Mouse (Mus musculus): ENCODE results near the gene Mug2. TPM values are rescaled to one million over a fixed set of nuclear protein-coding genes. Genes with fewer than 3 reads are reported as not detected.
"Not testable (repeated sequence)": the region's sequence is repeated elsewhere in the genome, so short reads cannot be mapped to it uniquely, and the experiment has no call there.

The Mug2 gene
- not detected in 2 replicates for total RNA-seq (2015)
- total RNA-seq (2017) = not detected in 2 replicates

DNA sequence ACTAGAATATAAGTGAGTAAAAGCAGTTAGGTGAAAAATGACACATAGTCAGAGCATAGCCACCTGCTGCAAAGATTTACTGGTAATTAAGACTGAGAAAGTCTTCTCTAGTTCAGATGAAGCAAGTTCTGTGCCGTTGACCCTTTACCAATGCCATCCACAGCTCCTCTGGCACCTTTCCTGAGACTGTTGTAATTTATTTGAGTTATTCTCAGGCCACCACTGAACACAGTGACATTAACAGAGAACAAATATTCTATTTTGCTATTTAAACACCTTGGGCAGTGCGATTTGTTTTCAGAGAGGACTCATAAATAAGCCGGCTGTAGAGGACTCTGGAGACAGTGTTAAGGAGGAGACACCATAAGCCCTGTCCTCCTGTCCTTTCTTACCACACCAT, at the start of gene Mug2:
Gene Mug2, plus strand, starts transcription at position 301 of the 400 bp plus-strand sequence.
- ATAC-seq (replicated peaks; ENCODE audit: poor library complexity) = not testable (repeated sequence)

DNA sequence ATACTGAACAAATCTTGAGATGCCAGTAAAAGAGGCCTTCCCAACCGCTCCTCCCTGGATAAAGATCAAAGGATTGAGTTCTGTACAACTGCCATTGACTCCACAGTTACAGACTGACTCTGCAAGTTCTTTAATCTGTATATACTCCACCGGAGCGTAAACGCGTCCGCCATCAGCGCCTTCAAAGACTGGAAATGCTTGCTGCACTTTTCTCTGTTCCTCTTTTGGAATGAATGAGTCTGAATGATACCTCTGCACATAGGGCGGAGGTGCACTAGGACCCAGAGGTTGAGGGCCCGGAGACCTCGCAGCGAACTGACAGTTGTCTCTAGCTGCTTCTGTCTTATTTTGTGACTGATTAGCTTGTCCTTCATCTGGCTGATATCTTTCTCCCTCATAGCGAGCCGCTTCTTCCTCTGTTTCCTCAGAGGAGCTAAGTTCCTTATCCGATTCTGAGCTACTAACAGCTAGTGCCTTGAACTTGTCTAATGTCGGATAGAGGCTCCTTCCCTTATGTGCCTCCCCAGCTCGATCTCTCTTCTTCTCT, 48.7 kb upstream of the Mug2 start:
- ATAC-seq (replicated peaks; ENCODE audit: poor library complexity) = not testable (repeated sequence)

DNA sequence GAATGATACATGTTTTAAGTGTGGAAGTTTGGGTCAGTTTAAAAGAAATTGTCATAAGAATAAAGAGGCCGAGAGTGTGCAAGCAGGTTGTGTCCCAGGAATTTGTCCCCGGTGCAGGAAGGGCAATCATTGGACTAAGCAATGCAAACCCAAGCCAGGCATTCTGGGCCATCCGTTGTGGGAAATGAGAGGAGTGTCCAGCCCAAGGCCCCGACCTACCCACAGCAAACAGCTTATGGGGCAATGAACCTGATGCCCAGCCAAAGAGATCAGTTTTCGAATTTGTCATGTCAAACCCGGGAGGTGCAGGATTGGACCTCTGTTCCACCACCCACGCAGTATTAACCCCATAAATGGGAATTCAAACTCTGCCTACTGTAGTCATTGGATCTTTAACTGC, 30.9 kb upstream of the Mug2 start:
- ATAC-seq (replicated peaks; ENCODE audit: poor library complexity) = no peak

DNA sequence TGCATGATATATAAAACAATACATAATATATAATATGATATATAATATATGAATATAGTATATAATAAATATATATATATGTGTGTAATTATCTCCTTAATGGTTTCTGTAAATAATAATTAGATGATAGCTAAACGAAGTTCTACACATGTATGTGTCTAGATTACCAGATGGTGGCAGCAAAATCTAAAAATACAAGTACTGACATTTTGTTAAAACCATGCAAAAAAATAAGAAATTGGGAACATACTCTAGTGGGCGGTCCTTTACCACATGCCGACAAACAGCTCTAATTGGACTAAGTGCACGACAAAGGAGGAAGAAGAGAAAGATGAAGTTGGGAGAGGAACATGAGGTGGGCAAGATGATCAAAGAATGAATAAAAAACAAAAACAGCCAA, 94.3 kb downstream of the Mug2 start:
- no peak for ATAC-seq (replicated peaks; ENCODE audit: poor library complexity)

DNA sequence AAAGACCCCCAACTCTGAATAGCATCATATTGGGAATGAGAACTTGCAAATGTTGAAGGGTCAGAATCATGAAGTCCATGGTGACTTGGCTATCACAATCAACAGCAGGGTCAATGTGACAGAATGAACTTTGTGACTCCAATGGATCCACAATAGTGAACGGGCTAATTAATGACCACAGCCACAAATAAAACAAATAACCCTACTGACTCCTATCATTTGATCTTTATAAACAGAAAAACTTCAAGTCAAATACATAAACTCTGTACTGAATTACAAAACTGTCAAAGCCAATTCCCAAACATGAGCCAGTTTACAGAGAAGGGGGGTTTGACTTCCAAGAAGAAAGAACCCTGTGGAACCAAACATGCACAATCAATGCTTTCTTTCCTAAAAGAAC, 95.1 kb downstream of the Mug2 start:
- ATAC-seq (replicated peaks; ENCODE audit: poor library complexity) = no peak

DNA sequence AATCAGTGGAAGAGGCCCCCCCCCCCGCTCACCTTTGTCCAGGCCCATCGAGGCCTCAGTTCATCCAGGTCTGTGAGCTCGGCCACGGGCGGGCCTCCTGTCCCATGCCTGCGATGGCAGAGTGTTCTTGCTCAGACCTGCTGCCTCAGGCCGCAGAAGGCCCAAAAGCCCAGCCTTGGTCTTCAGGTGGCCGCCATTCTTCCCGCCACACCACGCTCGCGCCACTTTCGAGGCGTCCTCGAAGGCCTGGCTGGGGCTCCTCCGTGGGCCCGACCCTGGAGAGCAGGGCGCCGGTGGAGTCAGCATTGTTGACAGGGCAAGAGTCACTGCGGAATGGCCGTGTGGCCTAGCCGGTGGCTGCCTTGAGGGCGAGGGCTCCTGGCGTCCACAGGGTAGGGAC, 110.4 kb downstream of the Mug2 start:
- no peak for ATAC-seq (replicated peaks; ENCODE audit: poor library complexity)

DNA sequence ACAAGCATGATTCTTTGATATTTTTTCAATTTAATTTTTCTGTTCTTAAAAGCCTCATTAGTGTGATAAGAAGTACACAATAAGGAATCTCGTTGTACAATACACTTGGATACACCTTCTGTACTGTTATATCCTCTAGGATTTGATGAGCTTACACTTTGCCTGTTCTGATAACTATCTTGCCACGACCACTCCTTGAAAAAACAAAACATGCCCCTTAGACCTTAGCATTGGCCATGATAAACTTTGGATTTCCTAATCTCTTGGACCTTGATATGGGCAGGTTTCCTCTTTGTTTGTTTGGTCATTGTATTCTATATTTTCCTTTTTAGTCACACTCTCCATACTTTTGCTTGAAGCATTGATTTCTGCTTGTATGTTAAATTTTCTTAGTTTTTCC, 123.0 kb downstream of the Mug2 start:
- no peak for ATAC-seq (replicated peaks; ENCODE audit: poor library complexity)

Other genes with a start within 250 kb of the Mug2 start
- not detected in 2 replicates for gene Mug1, start 168.2 kb upstream of the Mug2 start, total RNA-seq (2015)
- gene Mug1, start 168.2 kb upstream of the Mug2 start, total RNA-seq (2017) = not detected in 2 replicates